Mouse (Mus musculus) lung, embryonic 16.5 days (tissue): ENCODE data around the gene Ntng2. TPM values are rescaled to one million over a fixed set of nuclear protein-coding genes. Genes with fewer than 3 reads are reported as not detected.

ENCODE experiments used
- ATAC-seq: fragments of 200-750 bp; cut with Nextera tagmentation; 2 replicates; pipeline ENCODE4 v1.8.0; 2017; ENCODE audit warnings: low read depth, mild to moderate bottlenecking, moderate library complexity
- H3K27ac ChIP-seq: fragments of 300-500 bp; sonication (generic); 2 replicates; pipeline ENCODE4 v1.5.1; 2014; ENCODE audit warnings: mild to moderate bottlenecking, control low read depth, low read length
- H3K27me3 ChIP-seq: fragments of 300-500 bp; sonication (generic); 2 replicates; pipeline ENCODE4 v1.6.1; 2014; ENCODE audit warnings: low read depth, low read length, mixed read lengths; ENCODE audit not compliant: control insufficient read depth, insufficient read depth
- H3K36me3 ChIP-seq: fragments of 300-500 bp; sonication (generic); 2 replicates; pipeline ENCODE4 v1.6.1; 2014; ENCODE audit warnings: low read length; ENCODE audit not compliant: control insufficient read depth, insufficient read depth
- H3K4me1 ChIP-seq: fragments of 300-500 bp; sonication (generic); replicated peaks from 2 replicates; pipeline ENCODE4 v1.6.1; 2014; ENCODE audit warnings: low read length, mixed read lengths; ENCODE audit not compliant: control insufficient read depth, insufficient read depth
- H3K4me2 ChIP-seq: fragments of 300-500 bp; sonication (generic); 2 replicates; pipeline ENCODE4 v1.6.1; 2014; ENCODE audit warnings: low read depth, low read length, control low read depth
- H3K4me3 ChIP-seq: fragments of 300-500 bp; sonication (generic); 2 replicates; pipeline ENCODE4 v1.5.1; 2014; ENCODE audit warnings: mild to moderate bottlenecking, low read length, control low read depth
- H3K9ac ChIP-seq: fragments of 300-500 bp; sonication (generic); 2 replicates; pipeline ENCODE4 v1.6.1; 2014; ENCODE audit warnings: low read length, control low read depth
- H3K9me3 ChIP-seq: fragments of 300-500 bp; sonication (generic); 2 replicates; pipeline ENCODE4 v1.6.1; 2016; ENCODE audit warnings: low read length; ENCODE audit not compliant: control insufficient read depth
- WGBS: fragments of 180-500 bp; shearing (Covaris S2); extraction: QIAGEN DNeasy Blood & Tissue Kit; methylation state at CpG from one replicate; pipeline ENCODE4 v1.1.7; 2014; 5-methylcytosine and 5-hydroxymethylcytosine counted together
- polyA plus RNA-seq: library from polyadenylated mRNA; unstranded; fragments of >200 nt; fragmentation: Nextera tagmentation; extraction: Ambion mirVana; gene quantifications from 2 replicates; pipeline ENCODE4 v1.2.1, GENCODE M21; 2015

The Ntng2 gene
- polyA plus RNA-seq, 1 experiment from 2014 or later = 0.46 TPM

DNA sequence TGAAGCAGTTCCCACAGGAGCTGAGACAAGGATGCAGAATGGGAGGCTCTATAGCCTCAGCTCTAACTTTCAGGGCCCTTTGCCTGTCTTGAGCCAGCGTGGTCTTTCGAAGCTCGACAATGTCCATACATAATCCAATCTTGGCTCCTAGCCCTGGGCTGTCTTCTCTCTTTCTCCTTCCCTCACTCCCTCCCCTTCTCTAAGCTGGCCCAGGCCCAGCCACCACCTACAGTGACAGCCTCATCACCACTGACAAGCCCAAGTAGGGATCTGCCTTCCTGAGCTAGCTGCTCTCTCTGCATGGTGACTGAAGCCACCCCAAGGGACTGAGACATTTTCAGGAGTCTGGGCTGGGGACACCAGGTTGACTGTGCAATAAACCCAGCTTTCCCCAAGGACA is 6.5 kb downstream of the Ntng2 start:
- Histone ChIP-seq H3K27me3 (peaks cover 36% of the 10 kb centered on the region), H3K4me1 (peaks cover 12% of the 10 kb centered on the region), H3K9me3 (peaks cover 2% of the 10 kb centered on the region; the same call in 1 of the 2 replicates), H3K4me2 (no peak overlapping the region), H3K36me3 (no peaks in the 10 kb centered on the region), H3K9ac (no peak overlapping the region), H3K27ac (no peak overlapping the region), H3K4me3 (no peak overlapping the region)
- ATAC-seq = no peak
- 38% methylated on average over 3 of the region's 3 CpGs for WGBS

DNA sequence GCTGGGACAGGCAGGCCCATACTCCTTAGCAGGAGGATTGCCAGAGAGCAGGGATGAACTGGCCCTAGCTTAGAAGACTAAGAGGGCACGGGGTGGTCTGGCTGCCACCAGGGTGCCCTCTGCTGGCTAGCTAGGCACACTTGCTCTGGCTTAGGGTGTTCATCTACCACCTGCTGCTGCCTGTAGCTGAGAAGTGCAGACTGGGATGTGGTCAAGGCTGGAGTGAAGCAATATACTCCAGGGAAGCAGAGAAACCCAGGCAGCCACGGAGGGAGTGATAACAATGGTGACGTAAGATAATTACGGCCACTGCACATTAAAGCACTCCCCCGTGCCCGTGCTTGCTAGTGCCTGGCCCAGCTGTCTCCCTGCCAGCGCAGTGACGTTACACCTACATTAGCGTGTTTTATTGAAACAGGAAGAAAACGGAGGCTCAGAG is 7.4 kb downstream of the Ntng2 start:
- H3K27me3 ChIP-seq = peaks cover 27% of the 10 kb centered on the region
- peak; percentile 55; the same call in 1 of the 2 replicates for ATAC-seq
- H3K4me3 ChIP-seq = no peak overlapping the region
- H3K4me1 ChIP-seq = peaks cover 2% of the 10 kb centered on the region
- H3K27ac ChIP-seq = no peak overlapping the region
- H3K4me2 ChIP-seq = no peak overlapping the region
- H3K9me3 ChIP-seq = peaks cover 2% of the 10 kb centered on the region; the same call in 1 of the 2 replicates
- WGBS = 33% methylated on average over 10 of the region's 10 CpGs
- no peak overlapping the region for H3K9ac ChIP-seq
- no peaks in the 10 kb centered on the region for H3K36me3 ChIP-seq

DNA sequence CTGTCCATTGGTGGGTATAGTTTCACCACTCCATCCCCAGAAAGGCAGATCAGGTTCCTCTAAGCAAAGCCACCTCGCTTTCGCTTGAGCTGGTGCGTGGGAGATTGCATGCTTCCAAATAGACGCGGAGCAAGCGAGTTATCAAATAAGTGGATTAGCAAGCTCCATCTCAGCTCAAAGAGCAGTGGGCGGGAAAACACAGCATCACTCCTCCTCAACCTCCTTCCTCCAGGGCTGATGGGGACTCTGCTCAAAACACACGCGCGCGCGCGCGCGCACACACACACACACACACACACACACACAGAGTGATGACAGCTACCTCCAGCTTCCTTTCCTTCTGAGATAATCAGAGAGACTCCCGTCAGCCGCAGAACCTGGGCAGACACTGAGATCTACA is 13.5 kb downstream of the Ntng2 start:
- H3K9me3 ChIP-seq = peaks cover 2% of the 10 kb centered on the region; the same call in 1 of the 2 replicates
- H3K4me2 ChIP-seq = no peak overlapping the region
- no peaks in the 10 kb centered on the region for H3K36me3 ChIP-seq
- 66% methylated on average over 17 of the region's 17 CpGs for WGBS
- no peaks in the 10 kb centered on the region for H3K4me1 ChIP-seq
- H3K27ac ChIP-seq = no peak overlapping the region
- H3K9ac ChIP-seq = no peak overlapping the region
- no peaks in the 10 kb centered on the region; the same call in 1 of the 2 replicates for H3K27me3 ChIP-seq
- H3K4me3 ChIP-seq = no peak overlapping the region
- ATAC-seq = no peak

DNA sequence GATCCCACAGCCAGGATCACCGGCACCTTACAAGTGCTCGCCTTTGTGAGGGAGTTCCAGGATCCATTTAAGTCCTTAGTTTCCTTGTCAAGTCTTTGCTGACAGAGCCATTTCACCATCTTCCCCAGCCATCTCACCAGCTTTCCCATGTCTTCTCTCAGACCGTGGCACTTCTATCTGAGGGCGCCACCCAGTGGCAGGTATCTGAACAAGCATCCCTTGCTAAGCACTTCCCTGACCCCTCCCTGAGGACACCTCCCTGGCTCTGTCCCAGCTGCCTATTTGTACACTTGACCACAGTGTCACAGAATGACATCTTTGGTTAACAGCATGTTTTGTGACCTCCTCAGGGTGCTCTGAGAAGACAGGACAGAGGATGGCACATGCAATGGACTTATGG is 15.2 kb downstream of the Ntng2 start:
- no peaks in the 10 kb centered on the region; the same call in 1 of the 2 replicates for H3K27me3 ChIP-seq
- no peaks in the 10 kb centered on the region for H3K36me3 ChIP-seq
- no peaks in the 10 kb centered on the region for H3K4me1 ChIP-seq
- WGBS = 24% methylated on average over 4 of the region's 4 CpGs
- no peaks in the 10 kb centered on the region for H3K9me3 ChIP-seq
- H3K4me2 ChIP-seq = no peak overlapping the region
- H3K4me3 ChIP-seq = no peak overlapping the region
- ATAC-seq = no peak
- no peak overlapping the region for H3K27ac ChIP-seq
- no peak overlapping the region for H3K9ac ChIP-seq

DNA sequence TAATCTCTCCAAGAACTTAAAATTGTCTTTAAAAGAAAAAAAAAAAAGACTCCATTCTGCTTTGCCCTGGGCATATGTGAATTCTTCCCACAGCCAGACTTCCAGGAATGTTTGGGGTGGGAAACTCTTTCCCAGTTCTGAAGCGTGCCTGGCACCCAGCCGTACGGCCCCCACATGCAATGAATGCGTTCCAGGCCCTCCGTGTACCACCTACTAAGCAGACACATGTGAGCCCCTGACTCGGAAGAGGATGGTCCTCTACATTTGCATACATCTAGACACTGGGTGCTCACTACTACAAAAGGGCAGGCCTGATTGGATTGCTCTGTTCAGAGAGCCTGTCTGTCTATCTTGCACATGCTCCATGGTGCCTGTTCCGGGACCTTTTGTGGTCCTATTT is 17.0 kb downstream of the Ntng2 start:
- no peak overlapping the region for H3K4me2 ChIP-seq
- no peaks in the 10 kb centered on the region for H3K9me3 ChIP-seq
- no peak overlapping the region for H3K27ac ChIP-seq
- 67% methylated on average over 7 of the region's 7 CpGs for WGBS
- no peak for ATAC-seq
- no peak overlapping the region for H3K9ac ChIP-seq
- H3K4me3 ChIP-seq = no peak overlapping the region
- no peaks in the 10 kb centered on the region; the same call in 1 of the 2 replicates for H3K27me3 ChIP-seq
- H3K36me3 ChIP-seq = no peaks in the 10 kb centered on the region
- H3K4me1 ChIP-seq = no peaks in the 10 kb centered on the region

DNA sequence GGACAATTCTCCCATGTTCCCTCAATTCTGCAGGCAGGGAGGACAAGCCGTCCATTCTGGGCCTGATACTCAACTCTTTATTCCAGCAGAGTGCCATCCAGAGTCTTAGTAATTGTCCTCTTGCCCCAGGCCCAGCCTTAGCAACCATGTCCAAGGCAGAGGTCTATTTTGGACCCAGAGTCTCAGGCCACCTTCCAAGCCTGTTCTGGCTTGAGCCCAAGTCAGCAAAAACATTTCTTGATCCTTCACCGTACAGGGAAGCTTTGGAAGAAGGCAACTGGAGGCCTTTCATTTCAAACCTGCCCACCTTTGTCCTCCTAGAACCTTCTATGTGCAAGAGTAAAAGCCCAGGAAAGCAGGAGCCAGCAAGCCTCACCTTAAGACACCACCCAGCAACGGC is 17.8 kb downstream of the Ntng2 start:
- Histone ChIP-seq H3K4me1 (no peaks in the 10 kb centered on the region), H3K4me3 (no peak overlapping the region), H3K27ac (no peak overlapping the region), H3K4me2 (no peak overlapping the region), H3K36me3 (no peaks in the 10 kb centered on the region), H3K9me3 (no peaks in the 10 kb centered on the region), H3K27me3 (no peaks in the 10 kb centered on the region; the same call in 1 of the 2 replicates), H3K9ac (no peak overlapping the region)
- 62% methylated on average over 3 of the region's 3 CpGs for WGBS
- no peak for ATAC-seq

- WGBS = 62% methylated on average over 4 of the region's 4 CpGs
- H3K9me3 ChIP-seq = no peaks in the 10 kb centered on the region
- H3K4me2 ChIP-seq = no peak overlapping the region
- no peaks in the 10 kb centered on the region for H3K27me3 ChIP-seq
- H3K4me3 ChIP-seq = no peak overlapping the region
- ATAC-seq = no peak
- H3K27ac ChIP-seq = no peak overlapping the region
- no peaks in the 10 kb centered on the region for H3K4me1 ChIP-seq
- no peak overlapping the region for H3K9ac ChIP-seq
- H3K36me3 ChIP-seq = no peaks in the 10 kb centered on the region
Observed at GRCm38 (mm10) chr2:29234002-29234401, 18.8 kb downstream of the Ntng2 start.

GRCm38 (mm10) chr2:29230191-29230835 is 22.5 kb downstream of the Ntng2 start:
- Histone ChIP-seq H3K9ac (no peak overlapping the region), H3K9me3 (no peaks in the 10 kb centered on the region), H3K4me2 (no peak overlapping the region), H3K27ac (no peak overlapping the region), H3K4me3 (no peak overlapping the region), H3K36me3 (no peaks in the 10 kb centered on the region), H3K4me1 (no peaks in the 10 kb centered on the region), H3K27me3 (no peaks in the 10 kb centered on the region)
- ATAC-seq = no peak
- 56% methylated on average over 9 of the region's 9 CpGs for WGBS

GRCm38 (mm10) chr2:29226671-29227070 is 26.1 kb downstream of the Ntng2 start:
- no peaks in the 10 kb centered on the region for H3K4me1 ChIP-seq
- H3K9ac ChIP-seq = no peak overlapping the region
- WGBS = 53% methylated on average over 4 of the region's 4 CpGs
- H3K27me3 ChIP-seq = no peaks in the 10 kb centered on the region
- H3K4me2 ChIP-seq = no peak overlapping the region
- H3K9me3 ChIP-seq = no peaks in the 10 kb centered on the region
- no peak overlapping the region for H3K27ac ChIP-seq
- ATAC-seq = no peak
- H3K4me3 ChIP-seq = no peak overlapping the region
- no peaks in the 10 kb centered on the region for H3K36me3 ChIP-seq
